Mouse (Mus musculus) mouse embryonic stem cell (cell line): ENCODE measurements around the gene Ubr2.

Experiments used
- in situ Hi-C, 2 experiments: fragments of 300-500 bp; cut with MboI; formaldehyde crosslinking; loops; 1 replicate in 1 of 2; 3 replicates in 1 of 2; pipeline ENCODE4 v1.14.3; 2019 to 2020; ENCODE audit warnings: low sequenced_read_pairs in 2 of 2, low pct_unique_long_range_greater_than_20kb in 1 of 2, mixed read lengths in 1 of 2; ENCODE audit not compliant: unreplicated experiment in 1 of 2

Gene Ubr2

DNA sequence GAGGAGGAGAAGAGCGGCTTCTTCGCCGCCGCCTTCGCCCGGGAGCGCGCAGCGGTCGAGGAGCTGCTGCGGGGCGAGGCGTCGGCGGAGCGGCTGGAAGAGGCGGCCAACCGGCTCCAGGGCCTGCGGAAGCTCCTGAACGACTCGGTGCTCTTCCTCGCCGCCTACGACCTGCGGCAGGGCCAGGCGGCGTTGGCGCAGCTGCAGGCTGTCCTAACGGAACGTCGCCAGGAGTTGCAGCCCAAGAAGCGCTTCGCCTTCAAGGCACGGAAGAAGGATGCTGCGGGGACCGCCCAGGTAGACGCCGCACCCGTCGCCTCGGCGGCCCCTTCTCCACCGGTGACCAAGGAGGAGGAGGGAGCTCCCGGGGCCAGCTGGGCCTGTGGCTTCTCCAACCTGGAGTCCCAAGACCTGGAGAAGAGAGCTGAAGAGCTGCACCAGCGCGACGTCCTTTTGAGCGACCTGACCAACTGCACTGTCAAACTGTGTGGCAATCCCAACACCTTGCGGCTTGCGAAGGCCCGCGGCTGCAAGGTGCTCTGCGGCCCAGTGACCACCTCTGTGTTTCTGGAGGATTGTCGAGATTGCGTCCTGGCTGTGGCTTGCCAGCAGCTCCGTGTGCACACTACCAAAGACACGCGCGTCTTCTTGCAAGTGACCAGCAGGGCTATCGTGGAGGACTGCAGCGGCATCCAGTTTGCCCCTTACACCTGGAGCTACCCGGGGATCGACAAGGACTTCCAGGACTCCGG lies 119.3 kb downstream of the Ubr2 start:
- in situ Hi-C loops = no loop called here

- in situ Hi-C loops = no loop called here
Observed at GRCm38 (mm10) chr17:46890116-46890815, 120.1 kb downstream of the Ubr2 start, which contains the start of gene Tbcc. Tbcc (plus strand) TSS chr17:46890684.

GRCm38 (mm10) chr17:46889450-46890084 lies 120.8 kb downstream of the Ubr2 start:
- in situ Hi-C loops = loop anchor here in 1 of 2 experiments (10.0 kb wide), 1 partner anchor 115 kb away; the partner anchor contains the start of gene 2310039H08Rik

- in situ Hi-C loops = loop anchor here in 1 of 2 experiments (10.0 kb wide), 1 partner anchor 114 kb away; the partner anchor contains the start of gene 2310039H08Rik
Observed at GRCm38 (mm10) chr17:46888511-46889212, 121.7 kb downstream of the Ubr2 start.

DNA sequence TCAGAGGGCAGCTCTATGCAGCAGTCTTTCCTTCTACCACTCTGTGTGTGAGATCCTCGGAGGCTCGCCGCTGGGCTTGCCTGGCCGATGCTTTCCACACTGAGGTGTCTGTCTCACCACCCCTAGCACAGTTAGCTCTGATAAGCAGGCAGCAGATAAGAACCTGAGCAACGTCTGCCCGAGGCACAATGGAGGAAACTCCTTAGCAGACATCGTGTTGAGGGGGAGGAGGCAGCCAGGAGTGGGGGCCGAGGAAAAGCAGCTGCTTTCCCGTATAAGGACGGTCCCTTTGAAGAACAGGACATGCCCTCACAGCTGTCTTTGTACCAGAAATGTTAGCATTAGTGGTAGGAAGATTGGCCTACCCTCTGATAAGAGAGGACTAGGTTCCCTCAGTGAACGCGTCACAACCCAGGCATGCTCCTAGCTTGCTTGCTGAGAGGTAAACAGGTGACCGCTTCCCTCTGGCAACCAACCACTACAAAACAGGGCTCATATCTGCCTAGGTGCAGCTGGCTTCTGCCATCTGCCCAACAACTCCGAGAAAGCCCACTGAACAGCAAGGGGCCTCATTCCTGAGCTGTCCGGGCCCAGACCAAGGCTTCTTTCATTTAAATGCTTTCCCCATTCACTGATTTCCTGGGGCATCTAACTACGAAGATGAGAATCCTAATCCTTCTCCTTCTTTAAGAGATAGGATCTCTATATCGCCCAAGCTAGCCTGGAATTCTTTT lies 124.3 kb downstream of the Ubr2 start:
- in situ Hi-C loops = loop anchor here in 1 of 2 experiments (10.0 kb wide), 1 partner anchor 111 kb away; the partner anchor contains the start of gene 2310039H08Rik

DNA sequence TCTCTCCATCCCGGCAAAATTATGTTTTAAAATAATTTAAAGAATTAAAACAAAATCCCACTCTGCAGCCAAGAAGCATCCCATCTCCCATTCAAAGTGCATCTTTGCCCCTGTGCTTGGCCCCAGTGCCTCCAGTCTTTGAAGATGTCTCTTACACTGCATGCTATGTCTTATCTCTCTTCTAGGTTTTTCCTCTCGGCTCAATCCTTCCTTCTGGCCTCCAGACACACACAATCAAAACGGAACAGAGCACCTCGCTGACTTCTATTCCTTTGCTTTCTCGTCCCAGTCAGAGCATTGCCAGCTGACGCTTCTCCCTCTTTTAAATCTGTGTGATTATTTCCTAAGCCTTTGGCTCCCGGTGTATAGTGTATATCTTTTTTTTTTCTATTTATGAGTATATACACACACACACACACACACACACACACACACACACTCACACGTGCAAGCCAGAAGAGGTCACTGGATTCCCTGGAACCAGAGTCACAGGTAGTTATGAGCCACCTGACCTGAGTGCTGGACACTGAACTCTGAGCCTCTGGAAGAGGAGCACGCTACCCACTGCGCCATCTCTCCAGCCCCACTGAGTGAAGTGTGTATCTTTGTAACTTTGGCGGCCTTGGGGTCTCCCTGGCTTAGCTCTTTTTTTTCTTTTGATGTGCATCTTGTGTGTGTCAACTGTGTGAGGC lies 125.0 kb downstream of the Ubr2 start:
- in situ Hi-C loops = loop anchor here in 1 of 2 experiments (10.0 kb wide), 1 partner anchor 111 kb away; the partner anchor contains the start of gene 2310039H08Rik

GRCm38 (mm10) chr17:46884766-46885165 lies 125.6 kb downstream of the Ubr2 start:
- in situ Hi-C loops = loop anchor here in 1 of 2 experiments (10.0 kb wide), 1 partner anchor 110 kb away; the partner anchor contains the start of gene 2310039H08Rik

GRCm38 (mm10) chr17:46883107-46883506 lies 127.2 kb downstream of the Ubr2 start:
- in situ Hi-C loops = loop anchor here in 1 of 2 experiments (10.0 kb wide), 1 partner anchor 108 kb away; the partner anchor contains the start of gene 2310039H08Rik

DNA sequence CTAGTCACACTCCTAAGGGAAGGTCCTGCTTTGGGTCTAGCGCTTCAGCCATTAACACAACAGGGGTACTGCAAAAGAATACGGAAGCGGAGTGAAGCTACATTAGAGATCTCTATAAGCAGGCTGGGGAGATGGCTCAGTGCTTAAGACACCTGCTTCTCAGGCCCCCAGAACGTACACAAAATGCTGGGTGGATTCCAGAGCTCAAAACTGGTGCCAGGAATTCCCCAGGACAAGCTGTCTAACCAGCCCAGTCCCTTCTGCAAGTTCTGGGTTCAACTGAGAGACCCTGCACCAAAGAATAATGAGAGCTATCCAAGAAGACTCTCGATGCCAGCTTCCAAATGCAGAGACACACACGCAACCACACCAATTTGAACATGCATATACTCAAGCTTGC lies 128.6 kb downstream of the Ubr2 start:
- in situ Hi-C loops = loop anchor here in 1 of 2 experiments (10.0 kb wide), 1 partner anchor 107 kb away; the partner anchor contains the start of gene 2310039H08Rik

DNA sequence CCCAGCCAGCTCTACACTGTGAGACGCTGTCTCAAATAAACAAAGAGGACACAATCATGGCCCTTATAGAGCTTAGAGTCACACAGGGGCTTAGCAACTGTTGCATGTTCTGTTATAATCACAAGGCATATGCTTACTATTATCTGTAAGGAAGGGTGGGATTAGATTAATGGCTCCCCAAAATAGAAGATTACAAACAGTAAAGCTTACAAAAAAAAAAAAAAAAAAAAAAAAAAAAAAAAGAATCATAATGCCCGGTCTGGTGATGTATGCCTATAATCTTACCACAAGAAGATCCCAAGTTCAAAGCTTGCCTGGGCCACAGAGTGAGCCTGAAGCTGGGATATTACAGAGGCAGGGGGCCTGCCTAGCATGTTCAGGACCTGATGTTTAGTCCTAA lies 130.0 kb downstream of the Ubr2 start:
- in situ Hi-C loops = loop anchor here in 1 of 2 experiments (10.0 kb wide), 1 partner anchor 106 kb away; the partner anchor contains the start of gene 2310039H08Rik

DNA sequence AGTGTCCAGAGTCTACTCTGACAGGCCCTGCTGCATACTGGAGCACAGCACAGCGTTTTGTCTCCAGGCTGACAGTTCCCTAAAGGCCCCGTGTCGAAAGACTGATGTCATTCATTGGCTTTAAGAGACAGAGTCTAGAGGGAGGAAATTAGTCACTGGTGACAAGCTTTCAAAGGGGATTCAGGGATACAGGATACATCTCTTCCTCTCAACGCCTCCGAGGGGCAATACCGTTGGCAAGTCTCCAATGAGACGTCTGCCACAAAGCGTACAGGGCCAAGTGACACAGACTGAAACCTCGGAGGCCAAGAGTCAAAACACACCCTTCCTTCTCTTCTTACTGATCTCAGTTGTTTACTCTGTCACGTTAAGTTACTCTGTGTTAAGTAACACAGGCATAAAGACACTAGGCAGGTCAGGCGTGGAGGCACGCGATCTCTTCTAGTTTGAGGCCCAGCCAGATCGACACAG lies 130.5 kb downstream of the Ubr2 start:
- in situ Hi-C loops = loop anchor here in 1 of 2 experiments (10.0 kb wide), 1 partner anchor 105 kb away; the partner anchor contains the start of gene 2310039H08Rik
